Mouse (Mus musculus) kidney, postnatal 25 days (tissue): ENCODE measurements around the gene Cyp26a1.

Experiments
- DNase-seq, 2 experiments: peaks; one replicate each; pipeline ENCODE4 v3.0.0; 2021; ENCODE audit warnings: mixed read lengths in 2 of 2

Gene Cyp26a1

DNA sequence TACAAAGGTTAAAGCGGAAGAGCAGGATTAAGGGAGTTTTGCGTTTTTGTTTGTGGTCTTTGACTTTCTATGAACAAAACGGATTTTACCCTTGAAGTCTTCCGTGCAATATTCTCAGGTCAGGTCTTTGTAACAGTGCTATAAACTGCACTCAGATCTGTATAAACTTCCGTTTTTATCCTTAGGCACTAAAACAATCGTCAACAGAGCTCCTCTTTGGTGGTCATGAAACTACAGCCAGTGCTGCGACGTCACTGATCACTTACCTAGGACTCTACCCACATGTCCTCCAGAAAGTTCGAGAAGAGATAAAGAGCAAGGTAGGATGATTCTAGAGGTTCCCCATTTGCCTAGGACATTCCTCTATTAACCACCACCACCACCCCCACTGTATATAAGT lies 2.1 kb downstream of the Cyp26a1 start:
- no peak for DNase-seq

DNA sequence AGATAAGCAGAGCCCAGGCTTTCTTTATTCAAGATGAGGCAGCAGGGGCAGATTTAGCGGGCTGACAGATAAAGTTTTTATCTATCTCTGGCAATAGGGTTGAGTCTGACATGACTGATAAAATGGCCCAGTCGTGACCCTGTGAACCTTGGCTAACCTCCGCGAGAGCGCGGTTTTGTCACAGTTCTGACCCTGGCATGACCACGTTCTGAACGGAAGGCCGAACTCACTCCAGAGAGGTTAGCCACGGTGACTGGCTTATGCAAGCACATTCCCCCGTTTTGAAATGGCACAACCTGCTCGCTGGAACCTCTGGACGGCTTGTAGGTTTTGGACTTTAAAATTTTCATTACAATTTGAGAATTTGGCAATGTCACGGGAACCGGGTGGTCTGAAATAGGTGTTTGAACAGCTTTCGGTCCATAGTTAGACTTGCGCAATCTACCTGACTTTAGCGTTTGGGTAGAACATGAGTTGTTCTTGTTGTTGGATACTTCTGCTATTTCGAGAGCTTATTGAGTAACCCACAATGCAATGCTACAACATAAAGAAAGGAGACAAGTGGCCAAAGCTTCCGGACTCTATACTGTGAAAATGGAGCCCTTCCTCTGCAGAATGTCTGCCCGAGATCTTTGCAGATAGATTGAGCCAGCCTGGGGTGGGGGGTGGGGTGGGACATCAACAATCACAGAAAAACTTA lies 4.9 kb downstream of the Cyp26a1 start:
- peak in 1 of 2 experiments; percentile 49 for DNase-seq

DNA sequence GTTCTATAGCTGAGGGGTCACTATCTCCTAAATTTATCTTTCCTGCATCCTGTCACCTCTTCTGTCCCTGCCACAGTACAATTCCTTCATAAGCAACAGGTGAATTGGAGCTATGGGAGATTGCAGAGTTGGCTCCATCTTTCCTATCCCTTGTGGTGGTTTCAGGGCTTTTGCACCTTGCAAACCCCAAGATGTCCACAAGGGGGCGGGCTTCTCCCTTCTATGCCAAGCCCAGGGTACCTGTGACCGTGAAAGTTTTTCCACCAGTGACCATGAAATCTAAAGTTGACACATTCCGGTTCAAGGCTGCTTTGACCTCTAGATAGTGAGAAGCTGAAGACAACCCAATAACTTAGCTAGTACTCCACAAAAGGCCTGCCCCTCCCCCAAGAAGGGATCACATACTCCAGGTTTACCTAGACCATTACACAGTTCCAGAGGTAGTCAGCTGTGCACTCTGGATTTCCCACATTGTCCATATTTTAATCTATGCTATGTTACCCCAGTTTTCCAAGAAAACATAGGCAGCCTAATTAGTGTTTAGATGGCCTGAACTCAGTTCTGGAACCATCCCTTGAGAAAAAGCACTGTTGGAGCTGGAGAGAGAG lies 6.4 kb downstream of the Cyp26a1 start:
- DNase-seq: peak; percentile 60 to 85

DNA sequence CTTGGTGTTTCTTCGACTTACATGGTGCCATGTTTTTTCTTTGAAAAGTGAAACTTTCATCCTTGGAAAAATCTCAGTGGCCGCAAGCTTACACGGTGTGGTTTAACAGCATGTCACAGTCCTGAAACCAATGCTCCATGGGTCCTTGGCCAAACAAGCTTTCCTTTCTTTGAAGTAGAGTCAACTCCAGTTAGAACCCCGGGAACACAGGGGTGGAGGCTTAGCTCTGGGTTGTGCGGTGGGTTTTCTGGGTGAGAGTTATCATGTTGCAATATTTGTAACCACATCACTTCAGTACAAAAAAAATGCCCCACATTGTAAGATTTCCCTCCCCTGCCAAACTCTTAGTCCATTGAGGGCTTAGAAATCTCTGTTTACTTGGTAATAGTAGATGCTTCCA lies 8.1 kb downstream of the Cyp26a1 start:
- DNase-seq: no peak

DNA sequence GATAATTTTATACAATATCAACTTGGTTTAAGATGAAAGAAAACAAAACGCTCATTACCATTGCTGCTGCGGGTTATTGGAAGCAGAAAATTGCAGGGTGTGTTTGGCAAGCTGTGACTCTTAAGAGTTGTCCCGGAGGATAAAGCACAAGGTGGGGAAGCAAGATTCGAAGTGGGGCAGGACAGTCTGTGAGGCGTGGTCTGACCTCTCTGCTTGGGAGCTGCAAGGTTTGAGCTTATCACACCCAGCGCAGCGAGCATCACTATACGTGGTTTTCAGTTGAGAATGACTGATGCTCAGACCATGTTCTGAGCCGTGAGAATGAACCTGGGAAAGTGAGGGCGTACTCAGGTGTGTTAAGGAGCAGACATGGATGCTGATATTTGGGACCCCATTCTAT lies 17.1 kb downstream of the Cyp26a1 start:
- no peak for DNase-seq

DNA sequence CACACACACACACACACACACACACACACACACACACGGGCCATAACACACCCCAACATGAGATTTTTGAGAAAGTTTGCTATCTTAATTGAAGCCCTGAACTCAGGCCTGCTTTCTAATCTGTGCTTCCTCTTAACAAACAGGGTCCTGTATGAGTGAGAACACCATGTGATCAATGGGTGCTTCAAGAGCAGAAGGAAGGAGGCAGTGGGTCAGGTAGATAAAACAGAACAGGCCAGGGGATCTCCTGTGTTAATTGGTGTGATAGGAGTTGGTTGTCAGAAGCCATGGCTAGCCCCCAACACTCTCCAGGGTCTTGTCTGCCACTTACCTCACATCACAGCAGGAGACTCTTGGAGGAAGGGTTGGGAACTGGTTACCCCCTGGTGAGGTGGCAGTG lies 18.4 kb downstream of the Cyp26a1 start:
- no peak for DNase-seq

DNA sequence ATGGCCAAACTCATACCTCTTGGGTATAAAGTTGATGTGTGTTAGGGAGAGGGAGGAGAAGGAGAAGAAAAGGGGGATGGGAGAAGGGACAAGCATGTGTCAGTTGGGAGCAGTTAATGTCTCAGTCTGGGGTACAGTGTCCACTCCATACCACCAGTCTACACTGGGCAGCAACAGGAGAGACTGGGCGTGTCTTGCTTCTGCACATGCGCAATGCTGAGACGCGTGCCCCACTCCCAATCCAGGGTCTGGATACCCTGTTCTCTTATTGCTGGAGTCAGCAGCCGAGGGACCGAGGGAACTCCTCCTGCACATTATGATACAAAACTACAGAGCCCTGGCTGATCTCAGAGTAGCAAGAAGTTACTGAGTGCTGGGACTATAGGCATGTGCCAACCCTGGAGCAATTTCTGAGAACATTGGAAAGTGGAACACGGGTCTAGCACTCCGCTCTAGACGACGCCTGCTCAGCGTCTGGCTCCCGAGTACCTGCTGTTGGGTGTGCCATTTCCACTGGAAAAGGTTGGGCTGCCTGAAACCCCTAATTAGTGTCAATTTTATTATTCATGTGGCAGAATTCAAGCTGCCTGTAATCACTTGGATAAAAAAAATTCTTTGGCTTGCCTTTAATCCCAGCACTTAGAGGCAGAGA lies 19.1 kb downstream of the Cyp26a1 start:
- DNase-seq: no peak

DNA sequence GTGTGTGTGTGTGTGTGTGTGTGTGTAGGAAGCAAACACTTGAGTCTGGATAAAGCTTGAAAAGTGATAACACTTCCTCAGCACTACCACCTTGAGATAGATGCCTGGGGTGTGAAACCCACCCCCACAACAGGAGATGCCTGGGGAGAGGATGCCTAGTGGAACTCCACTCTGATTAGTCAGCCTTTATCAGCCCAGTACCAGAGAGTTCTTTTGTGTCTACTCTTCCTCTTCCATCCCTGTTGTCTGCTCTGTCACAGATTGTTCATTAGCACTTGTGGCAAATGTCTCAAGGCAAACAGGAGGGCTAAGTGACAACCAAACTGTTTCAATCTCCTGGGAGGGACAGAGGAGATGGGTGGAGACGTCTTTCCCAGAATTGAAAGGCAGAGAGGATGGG lies 21.6 kb downstream of the Cyp26a1 start:
- DNase-seq: no peak

DNA sequence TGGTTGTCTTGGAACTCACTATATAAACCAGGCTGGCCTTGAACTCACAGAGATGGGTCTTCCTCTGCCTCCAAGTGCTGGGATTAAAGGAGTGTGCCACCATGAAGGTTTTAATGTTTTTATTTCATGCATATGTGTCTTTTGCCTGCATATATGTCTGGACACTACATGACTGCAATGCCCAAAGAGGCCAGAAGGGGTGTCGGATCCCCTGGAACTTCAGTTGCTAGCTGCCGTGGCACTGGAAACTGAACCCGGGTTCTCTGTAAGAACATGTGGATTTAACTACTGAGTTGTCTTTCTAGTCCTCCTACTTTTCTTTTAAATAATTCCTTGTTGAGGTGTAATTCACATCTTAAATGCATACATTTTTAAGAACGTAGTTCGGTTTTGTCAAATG lies 27.0 kb downstream of the Cyp26a1 start:
- DNase-seq: no peak

DNA sequence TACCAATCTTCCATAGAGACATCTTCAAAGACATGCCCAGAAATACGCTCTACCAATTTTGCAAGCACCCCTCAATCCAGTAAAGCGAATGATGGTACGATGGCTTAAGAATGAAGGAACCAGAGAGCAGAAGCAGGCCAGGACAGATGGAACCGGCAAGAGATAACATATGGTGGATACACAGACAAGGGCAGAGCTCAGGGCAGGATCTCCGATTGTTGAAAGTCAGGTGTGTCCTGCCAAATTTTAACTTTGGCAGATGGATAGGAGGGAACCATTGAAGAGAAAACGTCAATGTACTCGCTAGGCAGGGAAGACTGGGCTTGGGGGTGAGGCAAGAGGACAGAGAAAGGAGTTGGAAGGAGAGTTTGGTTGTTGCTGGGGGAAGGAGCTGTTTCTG lies 29.0 kb downstream of the Cyp26a1 start:
- no peak for DNase-seq

DNA sequence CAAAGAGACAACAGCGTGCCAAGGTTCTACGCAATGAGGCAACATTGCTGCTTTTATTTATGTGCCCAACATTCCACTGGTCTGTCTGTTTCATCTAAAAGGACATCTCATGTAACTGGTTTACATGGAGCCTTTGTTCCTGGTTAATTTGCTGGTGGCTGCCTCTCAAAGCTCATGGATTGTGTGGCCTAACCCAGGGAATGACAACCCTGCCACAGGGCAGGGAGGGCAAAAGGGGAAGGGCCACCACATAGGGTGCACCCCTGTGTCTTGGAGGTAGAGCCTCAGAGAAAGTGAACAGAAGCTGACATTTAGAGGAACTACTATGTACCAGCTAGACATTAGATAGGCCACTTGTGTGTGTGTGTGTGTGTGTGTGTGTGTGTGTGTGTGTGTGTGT lies 29.8 kb downstream of the Cyp26a1 start:
- DNase-seq: no peak

DNA sequence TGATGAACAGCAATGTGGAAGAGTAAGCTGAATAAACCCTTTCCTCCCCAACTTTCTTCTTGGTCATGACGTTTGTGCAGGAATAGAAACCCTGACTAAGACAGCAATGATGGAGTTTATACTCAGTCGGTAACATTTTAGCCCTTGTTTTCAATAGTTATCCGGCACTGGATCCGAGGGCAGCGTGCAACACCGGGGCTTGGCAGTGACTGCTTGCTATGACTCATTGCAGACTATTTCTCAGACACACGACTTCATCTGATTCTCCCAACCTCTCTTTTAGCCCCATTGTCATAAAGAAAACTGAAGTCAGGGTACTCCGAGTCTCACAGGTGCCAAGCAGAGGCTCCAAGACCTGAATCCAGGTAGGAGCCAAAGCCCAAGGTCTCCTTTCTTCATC lies 37.8 kb downstream of the Cyp26a1 start:
- DNase-seq: no peak

DNA sequence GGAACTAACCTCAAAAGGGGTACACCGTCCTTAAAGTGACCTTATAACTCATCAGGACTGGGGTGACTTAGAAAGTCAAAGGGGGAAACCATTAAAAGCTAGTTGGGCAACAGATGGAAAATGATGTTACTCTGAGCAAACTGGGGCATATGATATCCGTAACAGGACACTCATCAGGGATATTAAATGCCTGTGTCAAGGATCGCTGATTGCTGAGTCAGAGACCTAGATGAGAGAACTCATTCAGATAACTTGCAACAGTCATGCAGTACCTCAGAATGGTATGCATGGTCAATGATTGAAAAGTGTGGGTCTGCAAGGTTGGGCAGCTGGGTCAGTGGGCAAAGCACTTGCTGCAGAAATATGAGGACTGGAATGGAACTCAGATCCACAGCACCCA lies 41.0 kb downstream of the Cyp26a1 start:
- no peak for DNase-seq

DNA sequence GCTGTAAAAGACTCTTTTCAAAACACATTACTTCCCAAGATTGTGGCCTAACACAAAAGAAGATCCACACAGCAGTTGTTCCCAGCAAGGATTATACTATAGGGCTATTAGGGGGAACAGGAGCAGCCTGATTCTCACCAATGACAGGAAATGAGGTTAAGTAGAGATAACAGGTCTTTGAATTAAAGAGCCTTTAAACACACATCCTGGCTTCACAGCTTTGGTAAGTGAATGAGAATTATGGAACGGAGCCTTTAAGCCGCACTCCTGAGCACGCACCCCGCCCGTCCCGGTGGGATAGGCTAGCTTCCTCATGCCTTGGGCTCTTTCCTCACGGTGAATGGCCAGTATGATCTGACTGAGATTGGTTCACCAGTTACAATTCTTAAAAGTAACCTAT lies 42.4 kb downstream of the Cyp26a1 start:
- DNase-seq: no peak
